Mouse (Mus musculus) testis, adult 2 months (tissue): ENCODE results near the gene Cpt2.

Experiments
- CTCF ChIP-seq: fragments of 200-500 bp; IDR thresholded peaks from 2 replicates; pipeline ENCODE4 v1.5.1; 2012; ENCODE audit warnings: low read depth, mild to moderate bottlenecking, inconsistent platforms, low read length, moderate library complexity; ENCODE audit not compliant: control insufficient read depth, insufficient read depth, insufficient replicate concordance
- POLR2A ChIP-seq: fragments of 200-500 bp; IDR thresholded peaks from 2 replicates; pipeline ENCODE4 v1.6.1; 2012; ENCODE audit warnings: low read depth, mild to moderate bottlenecking, inconsistent platforms, low read length, moderate library complexity; ENCODE audit not compliant: control insufficient read depth

DNA sequence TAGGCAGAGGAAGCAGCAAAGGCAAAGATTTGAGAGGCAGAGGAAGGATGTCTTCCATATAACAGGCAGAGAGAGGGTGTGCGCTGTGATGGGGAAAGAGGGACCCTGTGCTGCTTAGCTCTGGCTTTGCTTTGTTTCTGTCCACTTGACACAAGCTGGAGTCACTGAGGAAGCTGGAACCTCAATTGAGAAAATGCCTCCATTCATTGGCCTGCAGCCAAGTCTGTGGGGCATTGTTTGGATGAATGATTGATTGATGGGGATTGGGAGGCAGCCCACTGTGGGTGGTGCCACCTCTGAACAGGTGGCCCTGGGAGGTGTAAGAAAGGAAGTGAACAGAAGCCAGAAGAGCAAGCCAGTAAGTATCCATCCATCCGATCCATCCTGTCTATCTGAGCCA lies 39.4 kb upstream of the Cpt2 start:
- TF ChIP-seq CTCF (no peak), POLR2A (no peak)
